Mouse (Mus musculus) heart, postnatal 10 days (tissue): Measurements from ENCODE around the gene Fgf15. TPM values are rescaled to one million over a fixed set of nuclear protein-coding genes. Genes with fewer than 3 reads are reported as not detected.

Experiments used
- DNase-seq, 2 experiments: peaks; one replicate each; pipeline ENCODE4 v3.0.0; 2021
- intact Hi-C: fragments of 180-260 bp; cut with DNase I; formaldehyde crosslinking; loops from one replicate; pipeline ENCODE4 v1.15.1; 2025
- total RNA-seq, 2 experiments: library from RNA; stranded (reverse); gene quantifications; 2 replicates each; pipeline ENCODE4 v1.2.3; 2021

Fgf15 gene
- total RNA-seq, 2 experiments from 2014 or later: not detected

DNA sequence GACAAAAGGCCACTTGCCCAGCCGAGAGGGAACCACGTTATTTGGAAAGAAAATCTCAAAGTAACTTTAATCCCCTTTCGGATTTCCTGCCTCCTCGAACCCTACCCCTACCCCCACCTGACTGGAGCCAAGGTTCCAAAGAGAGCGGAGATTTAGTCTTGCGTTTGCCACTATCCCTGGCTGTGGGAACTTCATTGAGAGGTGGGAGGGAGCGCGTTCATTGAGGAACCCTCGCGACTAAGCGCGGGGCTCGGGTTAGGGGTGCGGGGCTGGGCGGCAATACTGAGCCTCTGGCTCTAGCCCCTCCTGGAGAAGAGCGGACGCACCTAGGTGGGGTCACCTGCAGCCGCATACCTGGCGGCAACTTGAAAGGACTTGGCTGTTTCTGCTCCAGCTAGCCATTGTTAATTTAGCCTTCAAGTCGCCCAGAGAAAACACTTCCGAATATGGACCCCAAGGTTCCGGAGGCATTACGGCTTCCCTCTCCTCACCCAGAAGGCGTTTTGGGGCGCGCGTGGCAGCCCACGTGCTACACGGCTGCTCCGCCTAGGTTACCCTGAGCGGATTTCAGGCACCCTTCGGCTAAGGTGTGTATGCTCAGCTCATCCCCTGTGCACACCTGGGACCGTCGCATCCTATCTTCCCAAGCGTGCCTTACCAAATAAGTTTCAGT is 45.9 kb downstream of the Fgf15 start:
- intact Hi-C loops: no loop called here
- DNase-seq: peak; percentile 42 to 61

DNA sequence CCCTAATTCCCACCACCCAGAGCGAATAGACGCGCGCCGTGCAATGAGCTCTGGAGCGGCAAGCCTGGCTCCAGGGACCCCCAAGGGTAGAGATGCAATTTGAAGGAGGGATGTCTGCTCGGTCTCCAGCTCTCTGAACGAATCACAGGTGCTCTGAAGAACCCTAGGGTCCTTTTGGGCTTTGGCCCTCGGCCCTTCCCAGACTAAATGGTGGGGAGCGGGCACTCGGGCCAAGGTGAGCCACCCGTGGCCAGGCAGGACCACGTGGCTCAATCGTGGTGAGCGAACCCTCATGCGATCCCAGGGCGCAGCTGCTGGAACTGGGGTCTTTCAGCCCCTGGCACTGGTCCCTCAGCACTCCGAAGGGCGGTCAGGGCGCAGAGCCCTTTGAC is 46.4 kb downstream of the Fgf15 start:
- DNase-seq: no peak
- intact Hi-C loops: no loop called here

DNA sequence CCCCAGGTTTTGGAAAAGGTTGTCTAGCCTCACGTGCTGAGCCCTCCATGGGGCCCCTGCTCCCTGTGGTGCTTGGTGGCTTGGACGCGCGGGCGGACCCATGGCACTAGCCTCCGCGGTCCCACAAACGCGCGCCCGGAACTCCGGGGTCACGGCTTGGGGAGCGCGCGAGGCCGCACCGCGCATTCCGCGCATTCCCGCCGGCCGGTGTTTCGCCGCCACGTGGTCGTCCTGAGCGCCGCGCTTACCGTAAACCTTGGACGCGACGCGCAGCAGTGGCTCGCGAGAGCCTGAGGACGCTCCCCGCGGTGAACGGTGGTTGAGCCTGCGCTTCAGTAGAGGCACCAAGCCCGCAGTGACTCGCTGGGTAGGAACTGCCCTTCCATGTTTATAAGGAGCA is 46.9 kb downstream of the Fgf15 start:
- DNase-seq: peak; percentile 84 to 88
- intact Hi-C loops: no loop called here

Other genes with a start within 250 kb of the Fgf15 start
- gene Ano1, start 144.6 kb upstream of the Fgf15 start, total RNA-seq: 10 to 100 TPM; 18.9 to 24.6 TPM
- not detected for gene Fgf3, start 58.4 kb upstream of the Fgf15 start, total RNA-seq
- not detected for gene Fgf4, start 49.2 kb upstream of the Fgf15 start, total RNA-seq
- gene LTO1, start 18.6 kb downstream of the Fgf15 start, total RNA-seq: 10 to 100 TPM; 13.6 to 16.2 TPM
- 100 to 1,000 TPM in 1 of 2 experiments, 10 to 100 TPM in 1; 89.8 to 102 TPM for gene Ccnd1, start 43.4 kb downstream of the Fgf15 start, total RNA-seq